Mouse (Mus musculus): ENCODE results near the gene Tbc1d2b. TPM values are rescaled to one million over a fixed set of nuclear protein-coding genes. Genes with fewer than 3 reads are reported as not detected.

Gene Tbc1d2b
- 16.4 and 17.5 TPM in 2 replicates for polyA plus RNA-seq (2012; rRNA removed)

- no peaks in the 10 kb centered on the region for H3K27me3 ChIP-seq (replicated peaks; ENCODE audit: control insufficient read depth, insufficient read depth, low read length)
- TF ChIP-seq CTCF (conservative IDR thresholded peaks at IDR 0.05; ENCODE audit: insufficient read depth, insufficient read length, low read depth, low read length) (no peak), POLR2A (IDR thresholded peaks at IDR 0.05; ENCODE audit: low read depth, low read length) (no peak)
- peak; percentile 69 for DNase-seq
- 1% methylated on average over 74 of the region's 74 CpGs for WGBS
- H3K36me3 ChIP-seq (ENCODE audit: control insufficient read depth, insufficient read depth, low read length) = no peaks in the 10 kb centered on the region
- H3K4me3 ChIP-seq (ENCODE audit: insufficient read depth, low read depth, low read length) = peak within 1 kb of the TSS; percentile 89
- H3K27ac ChIP-seq (ENCODE audit: insufficient read depth, low read depth, low read length) = peak within 1 kb of the TSS; percentile 48; the same call in 1 of the 2 replicates
- H3K4me1 ChIP-seq (ENCODE audit: control insufficient read depth, insufficient read depth, low read length) = no peaks in the 10 kb centered on the region
Observed at GRCm38 (mm10) chr9:90270193-90270943, at the start of gene Tbc1d2b. Tbc1d2b (minus strand) TSS chr9:90270804.

GRCm38 (mm10) chr9:90316300-90316699 is 45.7 kb upstream of the Tbc1d2b start:
- no peak overlapping the region for H3K4me3 ChIP-seq (ENCODE audit: insufficient read depth, low read depth, low read length)
- no peak for DNase-seq
- H3K27me3 ChIP-seq (replicated peaks; ENCODE audit: control insufficient read depth, insufficient read depth, low read length) = no peaks in the 10 kb centered on the region
- H3K4me1 ChIP-seq (ENCODE audit: control insufficient read depth, insufficient read depth, low read length) = no peaks in the 10 kb centered on the region
- no peak overlapping the region for H3K27ac ChIP-seq (ENCODE audit: insufficient read depth, low read depth, low read length)
- H3K36me3 ChIP-seq (ENCODE audit: control insufficient read depth, insufficient read depth, low read length) = no peaks in the 10 kb centered on the region
- 56% methylated on average over 5 of the region's 5 CpGs for WGBS
- TF ChIP-seq CTCF (conservative IDR thresholded peaks at IDR 0.05; ENCODE audit: insufficient read depth, insufficient read length, low read depth, low read length) = peak; percentile 35; the same call in 1 of the 2 replicates
- TF ChIP-seq POLR2A (IDR thresholded peaks at IDR 0.05; ENCODE audit: low read depth, low read length) = no peak

- H3K4me1 ChIP-seq (ENCODE audit: control insufficient read depth, insufficient read depth, low read length) = no peaks in the 10 kb centered on the region
- H3K4me3 ChIP-seq (ENCODE audit: insufficient read depth, low read depth, low read length) = no peak overlapping the region
- TF ChIP-seq POLR2A (IDR thresholded peaks at IDR 0.05; ENCODE audit: low read depth, low read length) = no peak
- TF ChIP-seq CTCF (conservative IDR thresholded peaks at IDR 0.05; ENCODE audit: insufficient read depth, insufficient read length, low read depth, low read length) = no peak
- no peaks in the 10 kb centered on the region for H3K36me3 ChIP-seq (ENCODE audit: control insufficient read depth, insufficient read depth, low read length)
- no peak overlapping the region for H3K27ac ChIP-seq (ENCODE audit: insufficient read depth, low read depth, low read length)
- H3K27me3 ChIP-seq (replicated peaks; ENCODE audit: control insufficient read depth, insufficient read depth, low read length) = no peaks in the 10 kb centered on the region
- no peak for DNase-seq
- 75% methylated on average over 11 of the region's 11 CpGs for WGBS
Observed at GRCm38 (mm10) chr9:90315662-90316061, 45.1 kb upstream of the Tbc1d2b start.

- Histone ChIP-seq H3K4me3 (ENCODE audit: insufficient read depth, low read depth, low read length) (no peak overlapping the region), H3K4me1 (ENCODE audit: control insufficient read depth, insufficient read depth, low read length) (no peaks in the 10 kb centered on the region), H3K27ac (ENCODE audit: insufficient read depth, low read depth, low read length) (no peak overlapping the region), H3K36me3 (ENCODE audit: control insufficient read depth, insufficient read depth, low read length) (no peaks in the 10 kb centered on the region), H3K27me3 (replicated peaks; ENCODE audit: control insufficient read depth, insufficient read depth, low read length) (no peaks in the 10 kb centered on the region)
- TF ChIP-seq POLR2A (IDR thresholded peaks at IDR 0.05; ENCODE audit: low read depth, low read length) (no peak), CTCF (conservative IDR thresholded peaks at IDR 0.05; ENCODE audit: insufficient read depth, insufficient read length, low read depth, low read length) (no peak)
- DNase-seq = no peak
- 98% methylated on average over 2 of the region's 2 CpGs for WGBS
Observed at GRCm38 (mm10) chr9:90304254-90304653, 33.6 kb upstream of the Tbc1d2b start.

- Histone ChIP-seq H3K27ac (ENCODE audit: insufficient read depth, low read depth, low read length) (no peak overlapping the region), H3K36me3 (ENCODE audit: control insufficient read depth, insufficient read depth, low read length) (no peaks in the 10 kb centered on the region), H3K4me1 (ENCODE audit: control insufficient read depth, insufficient read depth, low read length) (no peaks in the 10 kb centered on the region), H3K4me3 (ENCODE audit: insufficient read depth, low read depth, low read length) (no peak overlapping the region), H3K27me3 (replicated peaks; ENCODE audit: control insufficient read depth, insufficient read depth, low read length) (no peaks in the 10 kb centered on the region)
- WGBS = 48% methylated on average over 2 of the region's 2 CpGs
- peak; percentile 11 for DNase-seq
- TF ChIP-seq CTCF (conservative IDR thresholded peaks at IDR 0.05; ENCODE audit: insufficient read depth, insufficient read length, low read depth, low read length) = no peak
- TF ChIP-seq POLR2A (IDR thresholded peaks at IDR 0.05; ENCODE audit: low read depth, low read length) = no peak
Observed at GRCm38 (mm10) chr9:90303101-90303835, 32.7 kb upstream of the Tbc1d2b start.

- DNase-seq = no peak
- Histone ChIP-seq H3K4me3 (ENCODE audit: insufficient read depth, low read depth, low read length) (no peak overlapping the region), H3K27me3 (replicated peaks; ENCODE audit: control insufficient read depth, insufficient read depth, low read length) (no peaks in the 10 kb centered on the region), H3K27ac (ENCODE audit: insufficient read depth, low read depth, low read length) (no peak overlapping the region), H3K4me1 (ENCODE audit: control insufficient read depth, insufficient read depth, low read length) (no peaks in the 10 kb centered on the region), H3K36me3 (ENCODE audit: control insufficient read depth, insufficient read depth, low read length) (no peaks in the 10 kb centered on the region)
- 86% methylated on average over 4 of the region's 4 CpGs for WGBS
- no peak for TF ChIP-seq CTCF (conservative IDR thresholded peaks at IDR 0.05; ENCODE audit: insufficient read depth, insufficient read length, low read depth, low read length)
- TF ChIP-seq POLR2A (IDR thresholded peaks at IDR 0.05; ENCODE audit: low read depth, low read length) = no peak
Observed at GRCm38 (mm10) chr9:90302670-90303069, 32.1 kb upstream of the Tbc1d2b start.

- Histone ChIP-seq H3K27me3 (replicated peaks; ENCODE audit: control insufficient read depth, insufficient read depth, low read length) (no peaks in the 10 kb centered on the region), H3K4me1 (ENCODE audit: control insufficient read depth, insufficient read depth, low read length) (no peaks in the 10 kb centered on the region), H3K27ac (ENCODE audit: insufficient read depth, low read depth, low read length) (no peak overlapping the region), H3K4me3 (ENCODE audit: insufficient read depth, low read depth, low read length) (no peak overlapping the region), H3K36me3 (ENCODE audit: control insufficient read depth, insufficient read depth, low read length) (no peaks in the 10 kb centered on the region)
- no peak for TF ChIP-seq POLR2A (IDR thresholded peaks at IDR 0.05; ENCODE audit: low read depth, low read length)
- no peak for TF ChIP-seq CTCF (conservative IDR thresholded peaks at IDR 0.05; ENCODE audit: insufficient read depth, insufficient read length, low read depth, low read length)
- DNase-seq = no peak
- 63% methylated on average over 4 of the region's 4 CpGs for WGBS
Observed at GRCm38 (mm10) chr9:90301081-90301688, 30.6 kb upstream of the Tbc1d2b start.

Data from kidney, adult 2 months (tissue).